Mouse (Mus musculus) urinary bladder, postnatal 10 days (tissue): ENCODE data around the gene Il17rd.

Experiments used
- DNase-seq: peaks from one replicate; pipeline ENCODE4 v3.0.0; 2022; ENCODE audit warnings: low spot score

Gene Il17rd

DNA sequence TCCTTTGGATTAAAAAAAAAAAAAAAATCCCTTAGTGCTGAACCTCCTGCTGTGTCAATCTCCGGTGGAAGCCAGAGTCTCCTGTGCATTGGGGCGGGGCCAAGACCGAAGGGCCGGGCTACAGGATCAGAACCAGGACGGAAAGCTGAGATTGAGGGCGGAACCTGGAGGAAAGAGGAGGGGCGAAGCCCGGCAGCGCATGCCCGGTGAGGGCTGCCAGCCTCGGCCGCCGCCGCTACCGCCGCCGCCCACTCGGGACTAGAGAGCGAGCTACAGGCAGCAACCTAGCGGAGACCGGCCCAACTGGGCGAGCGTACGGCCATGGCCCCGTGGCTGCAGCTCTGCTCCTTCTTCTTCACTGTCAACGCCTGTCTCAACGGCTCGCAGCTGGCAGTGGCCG, at the start of gene Il17rd:
Gene Il17rd, plus strand, starts transcription at position 159 of the 400 bp plus-strand sequence.
- peak; percentile 64 for DNase-seq

GRCm38 (mm10) chr14:26991622-26992021, 47.1 kb upstream of the Il17rd start:
- no peak for DNase-seq

GRCm38 (mm10) chr14:26993427-26993826, 45.3 kb upstream of the Il17rd start:
- no peak for DNase-seq

DNA sequence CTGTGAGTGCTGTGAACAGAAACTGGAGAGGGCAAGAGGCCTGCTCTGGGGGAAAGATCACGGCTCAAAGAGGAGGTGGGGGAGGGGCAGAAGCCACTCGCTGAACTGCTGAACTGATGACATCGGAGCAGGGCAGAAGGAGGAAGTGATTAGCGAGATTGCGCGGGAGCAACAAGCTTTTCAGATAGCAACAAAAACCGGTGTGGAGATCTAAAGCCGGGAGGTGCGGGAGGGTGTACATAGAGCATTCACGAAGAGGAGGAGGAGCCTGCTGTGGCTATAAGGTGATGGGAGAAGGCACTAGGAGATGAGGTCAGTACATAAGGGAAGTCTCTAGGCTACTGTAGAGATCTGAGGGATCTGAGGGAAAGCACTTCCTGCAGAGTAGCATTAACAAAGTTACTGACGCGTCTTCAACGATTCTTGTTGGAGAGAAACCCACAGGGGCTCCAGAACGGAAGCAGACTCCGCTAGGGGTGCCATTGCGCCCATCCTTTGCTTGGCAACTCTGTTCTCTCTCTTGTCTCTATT, 44.5 kb upstream of the Il17rd start, which contains the start of gene Hesx1:
Gene Hesx1, plus strand, starts transcription at position 206 of the 531 bp plus-strand sequence.
- DNase-seq, result no peak

DNA sequence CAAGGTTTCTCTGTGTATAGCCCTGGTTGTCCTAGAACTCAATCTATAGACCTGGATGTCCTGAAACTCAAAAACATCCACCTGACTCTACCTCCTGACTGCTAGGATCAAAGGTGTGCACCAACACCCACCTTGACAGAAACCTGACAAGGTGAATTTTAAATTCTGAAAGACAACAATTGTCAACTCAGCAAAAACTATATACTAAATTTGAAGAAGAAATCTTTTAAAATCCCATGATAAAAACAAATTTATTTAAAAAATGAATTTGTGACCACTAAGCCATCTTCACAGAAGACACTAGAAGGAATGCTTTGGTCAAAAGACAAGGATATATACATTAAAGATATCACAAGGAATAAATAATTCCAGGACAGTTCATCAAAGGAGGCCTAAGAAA, 42.5 kb upstream of the Il17rd start:
- no peak for DNase-seq

GRCm38 (mm10) chr14:27000386-27000785, 38.4 kb upstream of the Il17rd start:
- no peak for DNase-seq

- no peak for DNase-seq
Measured at GRCm38 (mm10) chr14:27004906-27005305, 33.8 kb upstream of the Il17rd start.

DNA sequence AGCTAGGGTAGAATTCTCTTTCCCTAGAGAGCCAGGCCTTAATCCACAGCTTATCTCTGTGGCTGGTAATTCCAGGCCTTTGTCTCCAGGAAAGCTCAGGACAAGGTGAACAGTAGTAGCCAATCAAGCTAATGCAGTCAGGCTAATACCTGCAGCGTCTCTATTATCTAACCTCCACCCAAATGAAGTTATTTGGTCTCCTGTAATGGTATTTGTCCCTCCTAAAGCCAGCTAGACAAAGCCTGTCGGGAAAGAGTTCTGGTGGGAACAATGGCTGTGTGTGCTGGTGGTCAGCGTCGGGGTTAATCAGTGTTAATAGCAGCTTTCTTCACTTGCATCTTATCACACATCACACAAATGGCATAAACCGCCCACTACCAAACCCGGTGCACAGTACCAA, 32.8 kb upstream of the Il17rd start:
- no peak for DNase-seq

DNA sequence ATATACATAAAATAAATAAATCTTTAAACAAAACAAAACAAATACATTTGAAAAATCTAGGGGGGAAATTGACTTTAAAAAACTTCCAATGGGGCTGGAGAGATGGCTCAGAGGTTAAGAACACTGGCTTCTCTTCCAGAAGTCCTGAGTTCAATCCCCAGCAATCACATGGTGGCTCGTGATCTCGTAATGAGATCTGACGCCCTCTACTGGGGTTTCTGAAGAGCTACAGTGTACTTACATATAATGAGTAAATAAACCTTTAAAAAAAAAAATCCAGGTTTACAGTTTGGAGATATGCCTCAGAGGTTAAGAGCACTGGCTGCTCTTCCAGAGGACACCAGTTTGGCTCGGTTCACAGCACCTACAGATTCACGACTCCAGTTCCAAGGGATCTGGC, 27.2 kb upstream of the Il17rd start:
- no peak for DNase-seq

- no peak for DNase-seq
Measured at GRCm38 (mm10) chr14:27013658-27014057, 25.1 kb upstream of the Il17rd start.

GRCm38 (mm10) chr14:27017936-27018335, 20.8 kb upstream of the Il17rd start:
- no peak for DNase-seq

GRCm38 (mm10) chr14:27019850-27020249, 18.9 kb upstream of the Il17rd start:
- DNase-seq, result no peak

DNA sequence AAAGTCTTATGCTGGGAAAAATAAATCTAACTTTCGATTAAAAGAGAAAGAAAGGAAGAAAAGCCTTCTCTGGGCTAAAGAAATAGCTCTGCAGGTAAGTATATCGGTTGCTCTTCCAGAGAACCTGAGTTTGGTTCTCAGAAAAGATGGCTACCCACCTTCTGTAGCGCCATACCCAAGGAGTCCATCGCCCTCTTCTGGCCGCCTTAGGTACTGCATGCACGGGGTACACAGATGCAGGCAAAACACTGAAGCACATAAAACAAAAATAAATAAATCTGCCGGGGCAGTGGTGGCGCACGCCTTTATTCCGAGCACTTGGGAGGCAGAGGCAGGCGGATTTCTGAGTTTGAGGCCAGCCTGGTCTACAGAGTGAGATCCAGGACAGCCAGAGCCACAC, 15.9 kb upstream of the Il17rd start:
- DNase-seq, result no peak

DNA sequence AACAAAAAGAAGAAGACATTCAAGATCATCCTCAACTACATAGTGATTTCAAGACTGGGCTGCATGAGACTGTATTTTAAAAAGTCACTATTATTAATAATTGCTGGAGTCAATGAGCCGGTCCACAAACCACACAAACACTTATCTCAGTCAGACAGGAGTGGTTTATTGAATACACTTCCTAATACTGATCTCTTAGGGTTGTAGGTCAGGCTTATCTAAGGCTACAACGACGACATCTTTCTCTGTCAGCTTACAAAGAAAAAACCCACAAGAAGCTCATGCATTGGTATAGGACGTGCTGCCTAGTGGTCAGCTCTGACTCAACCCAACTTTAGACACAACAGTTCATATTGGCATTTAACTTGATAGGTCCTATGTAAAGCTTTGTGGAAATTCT, 14.1 kb upstream of the Il17rd start:
- no peak for DNase-seq

- DNase-seq, result no peak
Measured at GRCm38 (mm10) chr14:27029771-27030173, 9.0 kb upstream of the Il17rd start.

GRCm38 (mm10) chr14:27031142-27031541, 7.6 kb upstream of the Il17rd start:
- DNase-seq, result peak; percentile 62

GRCm38 (mm10) chr14:27037513-27037912, 1.2 kb upstream of the Il17rd start:
- DNase-seq, result no peak

- no peak for DNase-seq
Measured at GRCm38 (mm10) chr14:27039281-27040248, 824 bp downstream of the Il17rd start.

DNA sequence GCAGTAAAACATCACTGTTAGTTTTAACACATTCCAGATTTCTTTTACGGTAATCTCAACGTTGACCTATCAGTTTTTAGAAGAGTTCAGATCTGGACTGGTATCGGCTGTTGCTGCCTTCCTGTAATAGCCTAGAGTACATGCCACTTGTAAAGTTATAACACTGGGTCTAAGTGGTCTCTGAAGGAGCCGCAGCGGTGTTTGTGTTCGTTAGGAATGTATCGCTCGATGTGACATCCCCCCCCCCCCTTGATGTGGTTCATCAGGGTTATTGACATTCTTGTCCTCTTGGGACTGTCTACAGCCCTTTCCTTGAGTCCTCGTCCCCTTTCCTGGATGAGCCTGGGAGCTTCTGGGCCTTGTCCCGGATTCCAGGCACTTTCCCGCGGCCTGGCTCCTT, 1.7 kb downstream of the Il17rd start:
- DNase-seq, result no peak

DNA sequence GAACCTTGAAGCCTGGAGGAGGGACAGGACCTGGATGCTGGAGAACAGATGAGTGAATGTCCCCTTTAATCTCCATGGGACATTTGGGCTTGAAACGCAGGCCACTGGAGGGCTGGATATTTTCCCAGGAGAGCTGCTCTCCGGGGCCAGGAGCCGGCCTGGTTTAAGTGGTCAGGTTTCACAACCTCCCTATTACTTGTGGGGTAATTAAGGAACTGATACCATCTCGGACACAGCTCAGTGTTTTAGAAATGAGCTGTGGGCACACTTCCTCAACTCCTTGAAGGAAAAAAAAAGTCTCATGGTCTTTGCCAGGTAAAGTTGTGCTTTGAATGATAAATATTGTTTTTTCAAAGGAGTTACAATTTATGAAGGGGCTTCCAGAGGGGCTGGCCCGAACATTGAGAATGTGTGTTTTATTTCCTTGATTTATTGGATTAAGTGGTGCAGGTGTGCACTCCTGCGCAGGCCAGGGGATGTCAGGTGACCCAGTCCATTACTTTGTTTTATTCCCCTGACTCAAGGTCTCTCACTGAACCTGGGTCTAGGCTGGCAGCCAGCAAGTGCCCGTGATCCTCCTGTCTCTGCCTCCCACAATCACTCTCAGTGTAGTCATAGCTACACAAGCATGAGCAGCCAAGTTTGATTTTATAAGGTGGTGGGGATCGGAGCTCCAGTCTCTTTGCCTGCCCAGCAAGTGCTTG, 3.7 kb downstream of the Il17rd start:
- no peak for DNase-seq

DNA sequence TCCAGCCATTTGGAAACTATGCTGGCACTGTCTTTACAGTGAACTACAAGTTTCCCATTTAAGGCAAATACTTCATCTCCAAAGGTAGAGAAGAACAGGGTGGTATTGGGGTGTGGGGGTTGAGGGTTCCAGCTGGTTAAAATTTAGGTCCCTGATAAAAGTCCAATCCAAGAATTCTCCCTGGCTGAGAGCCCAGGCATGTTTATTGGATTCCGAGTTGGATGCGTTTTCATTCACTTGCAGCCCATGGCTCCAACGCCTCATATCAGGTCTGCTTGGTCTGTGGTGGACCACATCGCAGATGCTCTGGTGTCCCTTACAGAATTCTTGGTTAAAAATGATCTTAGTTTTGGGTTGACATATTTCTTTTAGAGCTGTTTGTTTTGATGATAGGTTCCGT, 4.7 kb downstream of the Il17rd start:
- DNase-seq, result no peak

- DNase-seq, result no peak
Measured at GRCm38 (mm10) chr14:27044221-27044966, 5.7 kb downstream of the Il17rd start.
